Mouse (Mus musculus): Measurements from ENCODE around the gene Otud1.

The Otud1 gene

GRCm38 (mm10) chr2:19657158-19657874, at the start of gene Otud1:
TSS of gene Otud1 (plus strand) at chr2:19657752.
- in situ Hi-C loops (cut with MseI, MboI) = no loop called here

- in situ Hi-C loops (cut with MseI, MboI) = no loop called here
Measured at GRCm38 (mm10) chr2:19607852-19608251, 49.7 kb upstream of the Otud1 start.

GRCm38 (mm10) chr2:19608410-19609073, 49.0 kb upstream of the Otud1 start:
- in situ Hi-C loops (cut with MseI, MboI) = no loop called here

GRCm38 (mm10) chr2:19622041-19622440, 35.5 kb upstream of the Otud1 start:
- in situ Hi-C loops (cut with MseI, MboI) = no loop called here

GRCm38 (mm10) chr2:19627044-19627443, 30.5 kb upstream of the Otud1 start:
- in situ Hi-C loops (cut with MseI, MboI) = no loop called here

GRCm38 (mm10) chr2:19627920-19628608, 29.5 kb upstream of the Otud1 start:
- in situ Hi-C loops (cut with MseI, MboI) = no loop called here

- in situ Hi-C loops (cut with MseI, MboI) = no loop called here
Measured at GRCm38 (mm10) chr2:19630544-19630943, 27.0 kb upstream of the Otud1 start.

- in situ Hi-C loops (cut with MseI, MboI) = no loop called here
Measured at GRCm38 (mm10) chr2:19633406-19633920, 24.1 kb upstream of the Otud1 start.

- in situ Hi-C loops (cut with MseI, MboI) = no loop called here
Measured at GRCm38 (mm10) chr2:19645182-19645581, 12.4 kb upstream of the Otud1 start.

GRCm38 (mm10) chr2:19646144-19646543, 11.4 kb upstream of the Otud1 start:
- in situ Hi-C loops (cut with MseI, MboI) = no loop called here

GRCm38 (mm10) chr2:19646910-19647309, 10.6 kb upstream of the Otud1 start:
- in situ Hi-C loops (cut with MseI, MboI) = no loop called here

GRCm38 (mm10) chr2:19656436-19656835, 1.1 kb upstream of the Otud1 start:
- in situ Hi-C loops (cut with MseI, MboI) = no loop called here

- in situ Hi-C loops (cut with MseI, MboI) = no loop called here
Measured at GRCm38 (mm10) chr2:19657881-19658589, 483 bp downstream of the Otud1 start.

- in situ Hi-C loops (cut with MseI, MboI) = no loop called here
Measured at GRCm38 (mm10) chr2:19658661-19659384, 1.3 kb downstream of the Otud1 start.

GRCm38 (mm10) chr2:19660875-19661274, 3.3 kb downstream of the Otud1 start:
- in situ Hi-C loops (cut with MseI, MboI) = loop anchor here (10.0 kb wide), 2 partner anchors 126 to 136 kb away; no protein-coding TSS in a partner anchor

GRCm38 (mm10) chr2:19663146-19663848, 5.7 kb downstream of the Otud1 start:
- in situ Hi-C loops (cut with MseI, MboI) = loop anchor here (10.0 kb wide), 2 partner anchors 128 to 138 kb away; no protein-coding TSS in a partner anchor

- in situ Hi-C loops (cut with MseI, MboI) = loop anchor here (10.0 kb wide), 2 partner anchors 129 to 139 kb away; no protein-coding TSS in a partner anchor
Measured at GRCm38 (mm10) chr2:19664147-19664546, 6.6 kb downstream of the Otud1 start.

GRCm38 (mm10) chr2:19664555-19665475, 7.3 kb downstream of the Otud1 start:
- in situ Hi-C loops (cut with MseI, MboI) = loop anchor here (10.0 kb wide), 2 partner anchors 130 to 140 kb away; no protein-coding TSS in a partner anchor

- in situ Hi-C loops (cut with MseI, MboI) = loop anchor here (10.0 kb wide), 2 partner anchors 131 to 141 kb away; no protein-coding TSS in a partner anchor
Measured at GRCm38 (mm10) chr2:19665841-19666240, 8.3 kb downstream of the Otud1 start.

Data from mouse trophoblast stem cell (cell line).